Mouse (Mus musculus) cerebellum, adult (tissue): Measurements from ENCODE around the gene Tnpo1.
A peak's percentile ranks its signal among the peaks of the same experiment; 100 is the strongest.

Experiments
- ATAC-seq: cut with Nextera tagmentation; 2 replicates; pipeline ENCODE4 v1.9.2; 2017; ENCODE audit warnings: mild to moderate bottlenecking, moderate library complexity, mixed read lengths; ENCODE audit not compliant: insufficient number of reproducible peaks, low FRiP score, low TSS enrichment

Gene Tnpo1

GRCm38 (mm10) chr13:98926213-98926957 lies at the start of gene Tnpo1:
Gene Tnpo1 (minus strand): TSS chr13:98926384.
- peak; percentile 94 for ATAC-seq

GRCm38 (mm10) chr13:98972090-98972489 lies 45.9 kb upstream of the Tnpo1 start:
- no peak for ATAC-seq

- no peak for ATAC-seq
Observed at GRCm38 (mm10) chr13:98971641-98972040, 45.5 kb upstream of the Tnpo1 start.

- no peak for ATAC-seq
Observed at GRCm38 (mm10) chr13:98968517-98968916, 42.3 kb upstream of the Tnpo1 start.

- ATAC-seq: no peak
Observed at GRCm38 (mm10) chr13:98967942-98968341, 41.8 kb upstream of the Tnpo1 start.

- ATAC-seq: no peak
Observed at GRCm38 (mm10) chr13:98966583-98966982, 40.4 kb upstream of the Tnpo1 start.

GRCm38 (mm10) chr13:98963612-98964011 lies 37.4 kb upstream of the Tnpo1 start:
- ATAC-seq: no peak

GRCm38 (mm10) chr13:98958177-98958576 lies 32.0 kb upstream of the Tnpo1 start:
- ATAC-seq: no peak

- no peak for ATAC-seq
Observed at GRCm38 (mm10) chr13:98956209-98956608, 30.0 kb upstream of the Tnpo1 start.

GRCm38 (mm10) chr13:98955676-98956075 lies 29.5 kb upstream of the Tnpo1 start:
- ATAC-seq: no peak

- no peak for ATAC-seq
Observed at GRCm38 (mm10) chr13:98955226-98955625, 29.0 kb upstream of the Tnpo1 start.

GRCm38 (mm10) chr13:98953830-98954229 lies 27.6 kb upstream of the Tnpo1 start:
- ATAC-seq: no peak

- ATAC-seq: no peak
Observed at GRCm38 (mm10) chr13:98951951-98952350, 25.8 kb upstream of the Tnpo1 start.

GRCm38 (mm10) chr13:98948146-98948545 lies 22.0 kb upstream of the Tnpo1 start:
- no peak for ATAC-seq

- ATAC-seq: no peak
Observed at GRCm38 (mm10) chr13:98946434-98946833, 20.2 kb upstream of the Tnpo1 start.

GRCm38 (mm10) chr13:98945908-98946307 lies 19.7 kb upstream of the Tnpo1 start:
- ATAC-seq: no peak

GRCm38 (mm10) chr13:98945381-98945780 lies 19.2 kb upstream of the Tnpo1 start:
- no peak for ATAC-seq

GRCm38 (mm10) chr13:98944620-98945081 lies 18.5 kb upstream of the Tnpo1 start:
- no peak for ATAC-seq

GRCm38 (mm10) chr13:98942360-98942759 lies 16.2 kb upstream of the Tnpo1 start:
- ATAC-seq: no peak

GRCm38 (mm10) chr13:98941829-98942343 lies 15.7 kb upstream of the Tnpo1 start:
- no peak for ATAC-seq

- no peak for ATAC-seq
Observed at GRCm38 (mm10) chr13:98937108-98937507, 10.9 kb upstream of the Tnpo1 start.

GRCm38 (mm10) chr13:98928908-98929307 lies 2.7 kb upstream of the Tnpo1 start:
- no peak for ATAC-seq
